Mouse (Mus musculus): ENCODE results near the gene Sag. TPM values are rescaled to one million over a fixed set of nuclear protein-coding genes. Genes with fewer than 3 reads are reported as not detected.

Sag gene
- polyA plus RNA-seq, 1 experiment from 2014 or later: 2.1 TPM

DNA sequence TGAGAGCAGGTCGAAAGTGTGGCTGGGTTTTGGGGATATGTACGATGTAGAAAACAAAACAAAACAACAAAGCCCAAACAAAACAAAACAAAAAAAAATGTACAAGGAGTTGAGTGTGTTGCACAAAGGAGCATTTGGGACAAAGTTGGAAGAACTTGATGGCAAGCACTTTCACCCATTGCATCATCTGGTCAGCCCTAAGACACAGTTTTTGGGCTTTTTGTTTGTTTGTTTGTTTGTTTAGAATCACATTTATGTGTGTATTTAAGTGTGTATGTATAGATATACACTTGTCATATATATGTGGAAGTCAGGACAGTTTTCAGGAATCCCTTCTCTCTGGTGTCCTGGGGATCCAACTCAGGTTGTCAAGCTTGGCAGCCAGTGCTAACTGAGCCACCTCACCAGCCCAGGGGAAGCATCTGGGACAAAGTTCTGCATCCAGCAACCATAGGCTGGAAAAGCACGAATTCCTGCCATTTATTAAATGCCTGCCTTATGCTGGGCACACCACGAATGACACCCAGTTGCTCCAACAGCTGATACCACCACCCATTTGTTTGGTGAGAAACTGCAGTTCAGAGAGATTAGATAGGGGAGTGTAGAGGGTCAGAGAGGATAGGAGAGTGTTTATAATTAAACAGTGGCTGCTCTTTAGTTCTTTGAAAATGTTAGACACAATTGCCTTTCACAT lies 44.1 kb downstream of the Sag start:
- ATAC-seq (ENCODE audit: low FRiP score, low TSS enrichment) (no peak), DNase-seq (no peak)
- H3K27ac ChIP-seq (replicated peaks; ENCODE audit: low read depth, low read length): no peak overlapping the region
- WGBS: 78% methylated on average over 4 of the region's 4 CpGs
- H3K9ac ChIP-seq (replicated peaks; ENCODE audit: low read length): no peak overlapping the region
- no peaks in the 10 kb centered on the region for H3K9me3 ChIP-seq (ENCODE audit: control insufficient read depth, low read length)
- no peaks in the 10 kb centered on the region for H3K27me3 ChIP-seq (ENCODE audit: control insufficient read depth, insufficient read depth, low read length)
- no peaks in the 10 kb centered on the region for H3K4me1 ChIP-seq (ENCODE audit: control insufficient read depth, insufficient read depth, low read length)
- no peak overlapping the region for H3K4me3 ChIP-seq (replicated peaks; ENCODE audit: low read depth, low read length)
- H3K36me3 ChIP-seq (ENCODE audit: control insufficient read depth, insufficient read depth, low read length): no peaks in the 10 kb centered on the region
- H3K4me2 ChIP-seq (ENCODE audit: low read length): no peak overlapping the region

DNA sequence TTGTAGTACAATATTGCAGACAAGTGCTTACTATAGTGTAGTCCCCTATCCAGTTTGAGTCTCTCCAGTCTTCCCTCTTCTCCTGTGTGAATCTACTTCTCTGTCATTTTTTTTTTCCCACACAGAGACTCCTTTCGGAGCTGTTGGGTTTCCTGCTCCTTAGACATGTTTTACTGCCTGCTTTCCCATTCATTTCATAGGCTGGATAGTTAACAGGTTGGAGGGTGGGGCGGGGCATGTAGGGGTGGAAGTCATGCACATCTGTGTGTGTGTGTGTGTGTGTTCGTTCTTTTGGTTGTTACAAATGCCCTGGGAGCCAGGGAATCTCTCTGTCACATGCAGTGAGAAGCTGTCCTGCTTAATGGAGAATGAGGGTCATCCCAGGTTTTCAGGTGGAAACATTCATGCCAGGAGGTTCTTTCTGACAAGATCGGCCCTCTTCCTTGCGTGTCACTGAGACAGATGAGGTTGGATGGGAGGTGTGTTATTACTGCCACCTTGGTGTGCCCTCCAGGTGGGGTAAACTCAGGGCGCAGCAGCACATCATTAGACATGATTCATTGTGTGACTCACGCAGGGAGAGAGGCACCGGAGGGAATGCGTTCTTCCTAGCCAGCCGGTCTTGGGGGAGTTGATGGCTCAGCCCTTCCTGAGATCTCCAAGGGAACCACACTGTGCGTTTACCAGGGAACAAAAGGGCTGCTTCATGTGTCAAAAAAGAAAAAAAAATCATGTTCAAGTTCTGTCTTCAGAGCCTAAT lies 44.9 kb downstream of the Sag start:
- Histone ChIP-seq H3K36me3 (ENCODE audit: control insufficient read depth, insufficient read depth, low read length) (no peaks in the 10 kb centered on the region), H3K9ac (replicated peaks; ENCODE audit: low read length) (no peak overlapping the region), H3K27me3 (ENCODE audit: control insufficient read depth, insufficient read depth, low read length) (no peaks in the 10 kb centered on the region), H3K4me2 (ENCODE audit: low read length) (no peak overlapping the region), H3K4me1 (ENCODE audit: control insufficient read depth, insufficient read depth, low read length) (no peaks in the 10 kb centered on the region), H3K27ac (replicated peaks; ENCODE audit: low read depth, low read length) (no peak overlapping the region), H3K4me3 (replicated peaks; ENCODE audit: low read depth, low read length) (no peak overlapping the region), H3K9me3 (ENCODE audit: control insufficient read depth, low read length) (no peaks in the 10 kb centered on the region)
- no peak for ATAC-seq (ENCODE audit: low FRiP score, low TSS enrichment)
- 56% methylated on average over 11 of the region's 11 CpGs for WGBS
- no peak for DNase-seq

DNA sequence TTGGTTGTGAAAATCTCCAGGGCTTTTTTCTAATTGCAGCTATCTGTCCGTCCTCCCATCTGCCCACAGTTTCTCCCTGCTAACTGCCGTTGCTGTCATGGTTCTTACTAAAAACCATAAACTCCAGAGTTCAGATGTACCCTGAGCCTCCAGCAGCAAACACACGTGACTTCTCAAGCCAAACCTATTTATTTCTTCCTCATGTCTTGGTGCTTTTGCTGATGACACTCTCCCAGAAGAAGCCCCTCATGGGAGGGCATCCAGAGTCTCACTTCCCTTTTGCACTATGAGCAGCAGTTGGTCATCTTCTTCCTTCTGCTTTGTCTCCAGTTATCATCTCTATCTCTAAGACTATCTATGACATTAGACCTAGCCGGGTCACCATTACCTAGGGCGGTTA lies 45.8 kb downstream of the Sag start:
- no peak overlapping the region for H3K4me3 ChIP-seq (replicated peaks; ENCODE audit: low read depth, low read length)
- H3K36me3 ChIP-seq (ENCODE audit: control insufficient read depth, insufficient read depth, low read length): no peaks in the 10 kb centered on the region
- ATAC-seq (ENCODE audit: low FRiP score, low TSS enrichment) (no peak), DNase-seq (no peak)
- 82% methylated on average over 5 of the region's 5 CpGs for WGBS
- H3K9ac ChIP-seq (replicated peaks; ENCODE audit: low read length): no peak overlapping the region
- H3K9me3 ChIP-seq (ENCODE audit: control insufficient read depth, low read length): no peaks in the 10 kb centered on the region
- H3K4me2 ChIP-seq (ENCODE audit: low read length): no peak overlapping the region
- no peak overlapping the region for H3K27ac ChIP-seq (replicated peaks; ENCODE audit: low read depth, low read length)
- peaks cover 4% of the 10 kb centered on the region for H3K4me1 ChIP-seq (ENCODE audit: control insufficient read depth, insufficient read depth, low read length)
- H3K27me3 ChIP-seq (ENCODE audit: control insufficient read depth, insufficient read depth, low read length): no peaks in the 10 kb centered on the region

DNA sequence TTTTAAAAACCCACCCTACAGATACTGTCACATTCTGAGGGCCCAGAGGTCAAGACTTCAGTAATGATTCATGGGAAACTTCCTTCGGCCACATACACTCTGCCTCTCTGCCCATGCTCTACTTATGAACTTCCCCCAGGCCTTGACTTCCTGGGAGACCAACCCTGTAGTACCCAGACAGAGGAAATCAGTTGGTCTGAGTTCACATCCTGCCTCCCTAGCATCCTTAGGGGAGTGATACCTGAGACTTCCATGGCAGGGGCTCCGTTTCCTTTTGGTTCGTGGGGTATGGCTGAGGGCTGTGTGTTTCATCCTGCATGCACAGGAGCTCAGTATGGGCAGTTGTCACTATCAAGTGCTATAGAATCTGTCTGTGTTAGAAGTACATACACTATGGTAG lies 47.9 kb downstream of the Sag start:
- Histone ChIP-seq H3K27me3 (ENCODE audit: control insufficient read depth, insufficient read depth, low read length) (no peaks in the 10 kb centered on the region), H3K27ac (replicated peaks; ENCODE audit: low read depth, low read length) (no peak overlapping the region), H3K4me1 (ENCODE audit: control insufficient read depth, insufficient read depth, low read length) (peaks cover 15% of the 10 kb centered on the region), H3K36me3 (ENCODE audit: control insufficient read depth, insufficient read depth, low read length) (no peaks in the 10 kb centered on the region), H3K4me2 (ENCODE audit: low read length) (no peak overlapping the region), H3K9me3 (ENCODE audit: control insufficient read depth, low read length) (no peaks in the 10 kb centered on the region), H3K4me3 (replicated peaks; ENCODE audit: low read depth, low read length) (no peak overlapping the region), H3K9ac (replicated peaks; ENCODE audit: low read length) (no peak overlapping the region)
- ATAC-seq (ENCODE audit: low FRiP score, low TSS enrichment) (no peak), DNase-seq (no peak)
- 95% methylated on average over 3 of the region's 3 CpGs for WGBS

DNA sequence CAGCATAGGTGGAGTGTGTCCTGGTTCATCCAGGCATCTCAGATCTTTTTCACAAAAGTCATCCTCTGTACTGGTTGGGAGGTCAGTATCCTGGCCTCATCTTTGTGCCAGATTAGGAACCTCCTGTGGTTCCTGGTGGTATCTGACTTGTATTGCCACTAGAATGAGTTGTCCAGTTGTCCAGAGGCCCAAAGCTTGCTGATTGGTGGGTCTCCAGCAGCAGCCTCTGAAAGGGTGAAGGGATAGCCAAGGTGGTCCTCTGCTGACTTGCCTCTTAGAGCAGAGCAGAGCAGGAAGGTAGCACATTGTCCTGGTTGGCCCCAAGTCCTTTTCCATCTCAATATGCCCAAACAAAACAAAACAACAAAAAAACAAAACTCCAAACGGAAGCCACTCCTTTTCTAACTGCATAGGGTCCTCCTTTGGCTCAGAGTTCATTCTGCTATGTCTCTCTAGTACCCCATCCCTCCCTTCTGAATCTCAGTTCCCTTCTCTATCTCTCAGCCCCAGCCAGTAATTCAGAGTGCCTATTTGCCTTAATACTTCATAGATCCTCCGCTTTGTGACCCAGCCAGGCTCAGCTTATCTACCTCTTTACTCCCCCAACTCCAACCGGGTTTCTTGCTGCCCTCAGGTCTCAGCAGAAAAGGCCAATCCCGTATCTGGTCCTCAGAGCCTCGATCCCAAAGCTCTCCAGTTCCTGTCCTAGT lies 48.8 kb downstream of the Sag start:
- peaks cover 15% of the 10 kb centered on the region for H3K4me1 ChIP-seq (ENCODE audit: control insufficient read depth, insufficient read depth, low read length)
- peak overlapping the region; percentile 89 for H3K4me3 ChIP-seq (replicated peaks; ENCODE audit: low read depth, low read length)
- WGBS: 46% methylated on average over 5 of the region's 5 CpGs
- peak overlapping the region; percentile 93 for H3K4me2 ChIP-seq (ENCODE audit: low read length)
- H3K36me3 ChIP-seq (ENCODE audit: control insufficient read depth, insufficient read depth, low read length): no peaks in the 10 kb centered on the region
- no peaks in the 10 kb centered on the region for H3K9me3 ChIP-seq (ENCODE audit: control insufficient read depth, low read length)
- H3K27ac ChIP-seq (replicated peaks; ENCODE audit: low read depth, low read length): no peak overlapping the region
- H3K9ac ChIP-seq (replicated peaks; ENCODE audit: low read length): 0 out of 2 replicates have a peak overlapping the region, but pooled peaks have one; percentile 87
- no peak for ATAC-seq (ENCODE audit: low FRiP score, low TSS enrichment)
- no peak for DNase-seq
- H3K27me3 ChIP-seq (ENCODE audit: control insufficient read depth, insufficient read depth, low read length): no peaks in the 10 kb centered on the region

DNA sequence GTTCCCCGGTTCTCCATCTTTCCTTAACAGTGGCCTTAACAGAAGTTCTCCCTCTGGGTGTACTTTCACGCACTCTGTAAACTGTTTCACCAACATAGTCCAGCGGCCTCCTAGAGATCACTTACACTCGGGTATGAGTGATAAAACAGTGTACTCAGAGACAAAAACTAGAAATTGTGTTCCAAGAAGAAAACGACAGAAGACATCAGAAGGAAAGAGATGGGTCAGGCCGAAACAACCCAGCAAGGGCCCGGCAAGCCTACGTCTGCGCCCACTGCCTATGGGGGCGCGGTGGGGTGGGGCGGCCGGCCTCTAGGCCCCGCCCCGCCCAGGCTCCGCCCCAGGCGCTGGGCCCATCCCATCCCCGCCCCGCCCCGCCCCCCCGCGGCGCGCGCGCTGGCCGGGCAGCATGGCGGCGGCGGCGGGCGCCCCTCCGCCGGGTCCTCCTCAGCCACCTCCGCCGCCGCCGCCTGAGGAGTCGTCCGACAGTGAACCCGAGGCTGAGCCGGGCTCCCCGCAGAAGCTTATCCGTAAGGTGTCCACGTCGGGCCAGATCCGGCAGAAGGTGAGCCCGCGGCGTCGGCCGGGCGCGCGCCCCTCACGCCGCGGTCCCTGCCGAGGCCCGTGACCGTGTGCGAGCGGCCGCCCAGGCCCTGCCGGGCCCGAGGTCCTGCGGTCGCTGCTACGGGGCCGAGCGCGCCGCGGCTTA lies 49.6 kb downstream of the Sag start, which contains the start of gene Dgkd:
Gene Dgkd, plus strand, starts transcription at position 396 of the 709 bp plus-strand sequence.
- peak within 1 kb of the TSS; percentile 84 for H3K27ac ChIP-seq (replicated peaks; ENCODE audit: low read depth, low read length)
- H3K4me2 ChIP-seq (ENCODE audit: low read length): peak within 1 kb of the TSS; percentile 93
- WGBS: under 1% methylated on average over 69 of the region's 74 CpGs
- no peaks in the 10 kb centered on the region for H3K36me3 ChIP-seq (ENCODE audit: control insufficient read depth, insufficient read depth, low read length)
- H3K9me3 ChIP-seq (ENCODE audit: control insufficient read depth, low read length): no peaks in the 10 kb centered on the region
- peak; percentile 95 for ATAC-seq (ENCODE audit: low FRiP score, low TSS enrichment)
- H3K9ac ChIP-seq (replicated peaks; ENCODE audit: low read length): peak within 1 kb of the TSS; percentile 87
- no peaks in the 10 kb centered on the region for H3K27me3 ChIP-seq (ENCODE audit: control insufficient read depth, insufficient read depth, low read length)
- peak; percentile 93 for DNase-seq
- peak within 1 kb of the TSS; percentile 89 for H3K4me3 ChIP-seq (replicated peaks; ENCODE audit: low read depth, low read length)
- H3K4me1 ChIP-seq (ENCODE audit: control insufficient read depth, insufficient read depth, low read length): peaks cover 15% of the 10 kb centered on the region

DNA sequence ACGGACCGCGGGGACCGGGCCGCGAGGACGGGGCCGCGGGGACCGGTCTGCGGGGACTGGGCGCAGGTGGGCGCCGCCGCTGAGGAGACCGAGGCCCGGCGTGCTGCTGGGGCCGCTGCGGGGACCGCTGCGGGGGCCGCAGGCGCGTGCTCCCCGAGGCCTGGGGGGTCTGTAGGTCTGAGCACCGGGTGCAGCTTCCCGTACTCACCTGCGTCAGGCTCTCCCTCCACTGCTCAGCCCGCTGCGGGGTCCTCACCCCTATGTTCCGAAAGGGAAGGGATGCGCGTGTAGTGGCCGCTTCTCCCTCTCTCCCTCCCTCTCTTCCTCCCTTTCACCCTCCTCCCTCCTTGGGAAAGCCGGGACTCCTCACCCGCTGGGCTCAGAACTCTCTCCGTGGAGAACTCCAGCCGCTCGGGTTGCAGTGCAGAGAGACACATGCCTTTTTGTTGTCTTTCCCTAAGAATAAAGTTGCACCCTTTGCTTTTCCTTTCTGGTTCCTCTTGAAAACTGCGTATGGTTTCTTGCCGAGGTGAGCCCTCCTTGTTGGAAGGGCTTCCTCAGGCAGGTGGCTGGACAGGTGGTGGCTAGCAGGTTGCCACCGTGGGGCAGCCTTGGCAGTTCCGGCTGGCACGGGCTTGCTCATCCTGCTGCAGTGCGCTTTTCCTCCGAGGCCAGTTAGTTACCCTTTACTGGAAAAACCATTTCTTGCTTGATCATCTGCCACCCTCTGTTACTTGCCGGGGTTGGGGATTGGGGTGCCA lies 50.3 kb downstream of the Sag start:
- WGBS: under 1% methylated on average over 48 of the region's 48 CpGs

DNA sequence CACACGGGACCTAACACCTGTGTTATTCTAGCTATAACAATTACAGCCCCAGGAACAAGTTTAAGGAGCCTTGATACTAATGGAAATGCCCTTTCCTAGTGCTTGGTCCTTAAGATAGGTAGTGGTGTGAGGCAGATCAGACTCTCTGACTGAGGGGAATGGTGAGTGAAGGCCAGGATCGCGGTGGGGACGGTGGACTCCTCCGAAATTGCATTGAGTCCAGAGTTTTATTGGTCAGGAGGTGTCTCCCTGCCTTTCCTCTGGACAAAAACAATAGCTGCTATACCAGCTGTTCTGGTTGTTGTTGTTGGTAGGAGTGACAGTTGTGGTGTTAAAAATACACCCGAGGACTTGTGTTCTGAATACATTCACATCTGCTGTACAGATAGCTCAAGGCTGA lies 50.9 kb downstream of the Sag start:
- no peak for DNase-seq
- Histone ChIP-seq H3K27ac (replicated peaks; ENCODE audit: low read depth, low read length) (no peak overlapping the region), H3K36me3 (ENCODE audit: control insufficient read depth, insufficient read depth, low read length) (no peaks in the 10 kb centered on the region), H3K9me3 (ENCODE audit: control insufficient read depth, low read length) (no peaks in the 10 kb centered on the region), H3K4me3 (replicated peaks; ENCODE audit: low read depth, low read length) (peak overlapping the region; percentile 89), H3K27me3 (ENCODE audit: control insufficient read depth, insufficient read depth, low read length) (no peaks in the 10 kb centered on the region), H3K4me1 (ENCODE audit: control insufficient read depth, insufficient read depth, low read length) (peaks cover 15% of the 10 kb centered on the region), H3K9ac (replicated peaks; ENCODE audit: low read length) (peak overlapping the region; percentile 87), H3K4me2 (ENCODE audit: low read length) (peak overlapping the region; percentile 93)
- WGBS: 33% methylated on average over 6 of the region's 6 CpGs
- no peak for ATAC-seq (ENCODE audit: low FRiP score, low TSS enrichment)

More for the DNA sequence above, 50.3 kb downstream of the Sag start:
- Histone ChIP-seq H3K9me3 (ENCODE audit: control insufficient read depth, low read length) (no peaks in the 10 kb centered on the region), H3K9ac (replicated peaks; ENCODE audit: low read length) (peak overlapping the region; percentile 87), H3K27me3 (ENCODE audit: control insufficient read depth, insufficient read depth, low read length) (no peaks in the 10 kb centered on the region), H3K36me3 (ENCODE audit: control insufficient read depth, insufficient read depth, low read length) (no peaks in the 10 kb centered on the region), H3K4me3 (replicated peaks; ENCODE audit: low read depth, low read length) (peak overlapping the region; percentile 89), H3K4me2 (ENCODE audit: low read length) (peak overlapping the region; percentile 93), H3K4me1 (ENCODE audit: control insufficient read depth, insufficient read depth, low read length) (peaks cover 15% of the 10 kb centered on the region), H3K27ac (replicated peaks; ENCODE audit: low read depth, low read length) (peak overlapping the region; percentile 84)
- peak; percentile 68 for DNase-seq
- ATAC-seq (ENCODE audit: low FRiP score, low TSS enrichment): peak; percentile 63; the same call in 1 of the 2 replicates
